Mouse (Mus musculus): ENCODE measurements around the gene Nat8f4.
"Not testable (repeated sequence)": the region's sequence is repeated elsewhere in the genome, so short reads cannot be mapped to it uniquely, and the experiment has no call there.

Gene Nat8f4

DNA sequence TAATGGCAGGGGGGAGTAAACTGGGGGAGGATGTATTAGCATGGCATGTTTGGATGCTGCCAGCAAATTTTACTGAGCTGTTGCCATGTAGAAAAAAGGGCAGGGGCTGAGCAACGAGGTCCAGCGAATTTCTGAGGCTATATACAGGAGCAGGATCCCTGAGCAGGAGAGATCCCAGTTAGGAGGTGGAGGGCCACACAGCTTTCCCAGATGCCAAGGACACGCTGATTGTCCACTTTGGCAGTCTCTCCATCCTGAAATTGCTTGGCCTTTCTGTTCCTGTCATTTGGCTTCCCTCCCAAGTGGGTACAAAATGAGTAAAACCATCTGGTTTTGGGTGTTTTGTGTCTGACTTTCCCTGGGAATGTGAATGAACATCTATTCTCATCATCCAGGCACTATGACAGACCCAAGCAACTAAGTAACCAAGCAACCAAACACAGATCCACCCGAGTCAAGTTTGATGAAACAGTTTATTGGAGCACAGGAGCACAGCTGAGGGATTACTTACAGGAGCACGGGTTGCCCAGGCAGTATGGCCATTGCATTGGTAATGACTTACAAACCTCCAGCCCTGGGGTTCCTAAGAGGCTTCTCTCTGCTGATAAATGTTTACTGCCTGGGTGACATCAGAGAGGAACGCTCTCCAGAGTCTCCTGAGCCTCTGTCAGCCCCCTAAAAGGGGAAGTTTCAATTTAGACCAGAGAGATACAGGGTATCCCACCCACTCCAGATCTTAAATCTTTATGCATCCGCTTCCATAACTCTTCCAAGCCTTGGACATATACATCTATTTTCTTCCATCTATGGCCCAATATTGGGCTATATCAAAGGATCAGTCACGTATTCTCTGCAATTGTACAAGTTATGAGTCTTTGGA lies 5.8 kb downstream of the Nat8f4 start:
- DNase-seq (ENCODE audit: inconsistent ontology term): peak; percentile 73

GRCm38 (mm10) chr6:85895061-85895648 lies 9.5 kb downstream of the Nat8f4 start:
- not testable (repeated sequence) for DNase-seq (ENCODE audit: inconsistent ontology term)

DNA sequence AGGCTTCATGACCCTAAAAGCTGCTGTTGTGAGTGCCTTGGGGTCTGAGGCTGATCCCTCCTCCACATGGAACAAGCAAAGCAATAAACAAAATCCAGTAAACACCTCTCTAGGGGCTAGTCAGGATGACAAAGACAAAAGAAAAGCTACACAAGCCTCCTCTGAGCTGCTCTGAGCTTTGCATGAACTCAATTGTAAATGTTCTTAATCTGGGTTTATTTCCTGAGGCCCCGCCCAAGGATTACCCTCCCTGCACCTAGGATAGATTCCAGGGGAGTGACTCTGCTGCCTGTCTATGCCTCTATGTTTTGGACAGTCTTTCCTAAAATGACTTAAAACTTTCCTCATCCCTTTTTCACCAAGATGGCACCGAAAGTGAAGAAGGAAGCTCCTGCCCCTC lies 15.7 kb downstream of the Nat8f4 start:
- no peak for DNase-seq (ENCODE audit: inconsistent ontology term)

- no peak for DNase-seq (ENCODE audit: inconsistent ontology term)
These were observed 20.4 kb downstream of the Nat8f4 start for GRCm38 (mm10) chr6:85884311-85884710.

GRCm38 (mm10) chr6:85883246-85883645 lies 21.4 kb downstream of the Nat8f4 start:
- not testable (repeated sequence) for DNase-seq (ENCODE audit: inconsistent ontology term)

GRCm38 (mm10) chr6:85869006-85869405 lies 35.7 kb downstream of the Nat8f4 start, which contains the start of gene Nat8f2:
TSS of gene Nat8f2 (minus strand) at chr6:85869158.
- not testable (repeated sequence) for DNase-seq (ENCODE audit: inconsistent ontology term)

GRCm38 (mm10) chr6:85867726-85868690 lies 36.7 kb downstream of the Nat8f4 start:
- no peak for DNase-seq (ENCODE audit: inconsistent ontology term)

DNA sequence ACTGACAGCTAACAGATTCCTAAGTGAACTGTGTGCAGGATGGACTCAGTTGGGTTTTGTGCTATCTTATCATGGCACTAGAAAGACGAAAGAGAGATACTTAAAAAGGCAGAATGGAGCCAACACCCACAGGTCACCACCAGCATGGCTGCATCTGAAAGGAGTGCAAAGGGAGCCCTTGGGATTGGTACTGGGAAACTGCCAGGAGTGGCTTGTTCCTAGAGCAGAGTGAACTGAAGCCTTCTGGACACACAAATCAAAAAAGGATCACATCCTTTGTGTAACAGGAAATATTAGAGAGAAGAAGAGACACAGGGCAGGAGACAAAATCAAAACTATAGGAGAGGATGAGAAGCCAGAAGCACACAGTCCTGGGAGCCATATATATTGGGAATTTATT lies 37.7 kb downstream of the Nat8f4 start:
- DNase-seq (ENCODE audit: inconsistent ontology term): not testable (repeated sequence)

- DNase-seq (ENCODE audit: inconsistent ontology term): not testable (repeated sequence)
These were observed 38.5 kb downstream of the Nat8f4 start for GRCm38 (mm10) chr6:85866166-85866565.

DNA sequence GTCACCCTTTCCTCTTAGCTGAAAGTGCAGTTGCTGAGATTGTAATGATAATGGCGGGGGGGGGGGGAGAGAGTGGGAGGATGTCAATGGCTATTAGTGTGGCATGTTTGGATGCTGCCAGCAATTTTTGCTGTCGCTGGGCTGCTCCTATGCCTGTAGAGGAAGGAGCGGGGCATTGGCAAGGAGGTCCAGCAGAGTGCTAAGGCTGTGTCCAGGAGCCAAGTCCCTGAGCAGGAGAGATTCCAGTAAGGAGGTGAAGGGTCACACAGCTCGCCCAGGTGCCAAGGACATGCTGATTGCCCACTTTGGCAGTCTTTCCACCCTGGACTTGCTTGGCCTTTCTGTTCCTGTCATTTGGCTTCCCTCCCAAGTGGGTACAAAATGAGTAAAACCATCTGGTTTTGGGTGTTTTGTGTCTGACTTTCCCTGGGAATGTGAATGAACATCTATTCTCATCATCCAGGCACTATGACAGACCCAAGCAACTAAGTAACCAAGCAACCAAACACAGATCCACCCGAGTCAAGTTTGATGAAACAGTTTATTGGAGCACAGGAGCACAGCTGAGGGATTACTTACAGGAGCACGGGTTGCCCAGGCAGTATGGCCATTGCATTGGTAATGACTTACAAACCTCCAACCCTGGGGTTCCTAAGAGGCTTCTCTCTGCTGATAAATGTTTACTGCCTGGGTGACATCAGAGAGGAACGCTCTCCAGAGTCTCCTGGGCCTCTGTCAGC lies 39.6 kb downstream of the Nat8f4 start:
- peak; percentile 95 for DNase-seq (ENCODE audit: inconsistent ontology term)

DNA sequence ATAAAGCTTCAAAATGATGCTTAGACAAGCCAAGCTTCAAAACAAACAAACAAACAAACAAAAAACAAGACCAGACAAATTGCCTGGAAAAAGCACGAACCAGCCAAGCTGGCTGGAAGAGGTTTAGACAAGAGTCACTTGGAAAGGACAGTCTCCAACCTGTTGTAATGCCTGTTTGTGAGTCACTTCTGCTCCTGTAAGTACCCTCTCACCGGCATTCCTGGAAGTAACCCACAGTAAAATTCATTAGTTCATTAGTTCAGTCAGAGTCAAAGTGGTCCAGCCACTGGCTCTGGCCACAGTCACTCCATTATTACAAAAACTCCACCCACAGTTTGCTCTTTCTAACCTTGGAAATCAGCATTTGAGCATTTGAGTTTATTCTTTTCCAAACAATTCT lies 40.8 kb downstream of the Nat8f4 start:
- peak; percentile 58 for DNase-seq (ENCODE audit: inconsistent ontology term)

- no peak for DNase-seq (ENCODE audit: inconsistent ontology term)
These were observed 41.5 kb downstream of the Nat8f4 start for GRCm38 (mm10) chr6:85863136-85863535.

- DNase-seq (ENCODE audit: inconsistent ontology term): no peak
These were observed 42.1 kb downstream of the Nat8f4 start for GRCm38 (mm10) chr6:85862565-85862964.

DNA sequence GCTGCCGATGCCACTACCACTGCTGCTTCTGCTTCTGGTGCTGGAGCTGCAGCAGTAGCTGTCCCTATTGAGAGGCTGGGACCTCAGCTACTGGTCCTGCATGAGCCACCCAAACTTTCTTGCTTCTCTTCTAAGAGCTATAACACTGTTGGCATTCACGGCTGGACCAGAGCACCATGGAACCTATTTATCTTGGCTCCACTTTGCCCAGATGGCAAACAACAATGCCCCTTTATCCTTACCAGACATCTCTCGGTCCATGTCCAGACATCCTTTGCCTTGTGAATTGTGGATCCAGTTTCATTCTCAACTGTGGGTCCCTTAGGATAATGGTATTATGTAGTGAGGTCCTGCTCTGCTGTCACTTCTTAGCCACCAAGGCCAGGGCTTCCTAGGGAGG lies 43.4 kb downstream of the Nat8f4 start:
- DNase-seq (ENCODE audit: inconsistent ontology term): peak; percentile 74

DNA sequence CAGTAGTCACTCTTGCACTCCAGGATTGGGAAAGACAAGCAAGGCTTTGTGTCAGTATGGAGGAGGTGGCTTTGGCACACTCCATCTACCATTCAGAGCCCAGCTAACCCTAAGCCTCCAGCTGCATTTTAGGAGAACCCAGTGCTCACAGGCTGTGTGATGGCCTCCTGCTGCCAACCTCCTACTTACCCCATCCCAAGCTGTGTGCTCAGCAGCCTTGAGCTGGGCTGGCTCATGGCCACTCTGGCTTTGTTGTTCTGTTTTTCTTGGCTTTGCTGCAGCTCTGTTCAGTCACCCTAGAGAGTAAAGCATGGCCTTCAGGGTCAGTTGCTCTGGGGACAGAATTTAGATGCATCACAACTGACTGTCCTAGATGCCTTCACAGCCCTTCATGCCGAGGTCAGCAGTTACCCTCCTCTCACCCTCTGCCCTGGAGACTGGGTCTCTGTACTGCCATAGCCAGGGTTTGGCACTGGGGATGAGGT lies 48.4 kb downstream of the Nat8f4 start:
- DNase-seq (ENCODE audit: inconsistent ontology term): peak; percentile 97

- DNase-seq (ENCODE audit: inconsistent ontology term): no peak
These were observed 51.2 kb downstream of the Nat8f4 start for GRCm38 (mm10) chr6:85853481-85853880.

DNA sequence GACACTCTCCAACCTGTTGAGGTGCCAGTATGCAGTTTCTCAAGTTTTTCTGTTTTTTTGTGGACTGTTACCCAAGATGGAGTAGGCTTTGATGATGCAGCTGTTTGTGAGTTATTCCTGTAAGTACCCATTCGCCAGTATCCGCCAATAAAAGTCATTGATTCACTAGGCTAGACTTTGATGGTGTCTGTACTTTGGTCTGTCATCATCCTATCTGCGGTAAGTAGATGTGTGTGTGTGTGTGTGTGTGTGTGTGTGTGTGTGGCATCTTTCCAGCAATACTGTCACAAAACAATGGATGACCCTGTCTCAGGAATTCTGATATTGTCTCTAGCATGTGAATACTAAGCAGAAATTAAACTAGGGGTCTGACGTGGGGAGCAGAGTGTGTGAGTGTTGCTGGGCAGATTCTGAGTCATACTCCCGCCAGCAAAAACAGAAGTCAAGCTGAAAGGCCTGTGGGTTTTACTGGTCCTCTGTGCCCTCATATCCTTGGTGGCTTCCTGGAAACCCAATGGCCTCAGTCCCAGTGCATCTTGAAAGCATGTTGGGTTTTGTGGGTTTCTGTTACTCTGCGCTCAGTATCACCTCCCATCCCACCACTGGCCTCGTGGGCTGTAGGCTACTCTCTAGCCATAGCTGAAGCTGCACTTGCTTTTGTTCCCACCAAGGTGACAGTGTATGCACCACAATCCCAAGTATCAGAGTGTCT lies 53.5 kb downstream of the Nat8f4 start:
- DNase-seq (ENCODE audit: inconsistent ontology term): no peak

- no peak for DNase-seq (ENCODE audit: inconsistent ontology term)
These were observed 55.4 kb downstream of the Nat8f4 start for GRCm38 (mm10) chr6:85849240-85849639.

Measured in Muller cell, postnatal 12 days (primary cell).